Mouse (Mus musculus): ENCODE results near the gene Snrpd3.

GRCm38 (mm10) chr10:75534934-75535333 lies 17.6 kb downstream of the Snrpd3 start:
- TF ChIP-seq GATA1 (IDR thresholded peaks at IDR 0.05; ENCODE audit: low read length) (no peak), TAL1 (IDR thresholded peaks at IDR 0.05; ENCODE audit: low read length) (no peak)

Measured in erythroblast, embryonic 14.5 days (primary cell).